Mouse (Mus musculus) embryonic stem cell, embryonic (primary cell): ENCODE results near the gene Akt1.

Source experiments
- CTCF ChIA-PET, 4 experiments: fragments of 300-600 bp in 2 of 4; fragments of 350-600 bp in 2 of 4; sonication (Branson Sonifier 250); formaldehyde crosslinking; loops; one replicate each; lab custom pipeline; 2022; ENCODE audit warnings: inconsistent platforms in 2 of 4; lab: Charles Lee
- POLR2A ChIA-PET, 4 experiments: fragments of 300-600 bp in 2 of 4; fragments of 350-600 bp in 2 of 4; sonication (Branson Sonifier 250); formaldehyde crosslinking; loops; one replicate each; lab custom pipeline; 2022; ENCODE audit warnings: antibody characterized with exemption in 4 of 4, inconsistent platforms in 1 of 4; lab: Charles Lee

The Akt1 gene

DNA sequence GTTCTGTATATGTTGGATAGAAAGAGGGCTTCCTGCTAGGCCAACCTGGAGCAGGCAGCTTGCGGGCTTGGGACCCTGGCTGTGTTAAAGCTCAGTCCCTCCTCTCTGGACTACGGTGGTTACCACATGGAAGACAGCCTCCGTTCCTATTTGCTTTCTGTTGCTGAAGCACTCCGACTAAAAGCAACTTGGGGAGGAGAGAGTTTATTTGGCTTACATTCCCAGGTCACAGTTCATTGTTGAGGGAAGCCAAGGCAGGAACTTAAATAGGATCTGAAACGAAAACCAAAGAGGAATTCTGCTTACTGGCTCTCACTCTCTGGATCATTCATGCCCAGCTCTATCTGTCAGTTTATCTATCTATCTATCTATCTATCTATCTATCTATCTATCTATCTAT lies 43.9 kb downstream of the Akt1 start:
- CTCF ChIA-PET = interaction anchor here in 2 of 4 experiments (1.0 to 3.3 kb wide), 5 partner anchors 13 to 157 kb away, joined by 4 to 16 read pairs (median 4); partner anchors contain the start of gene Akt1 (in 1 of the 2)

DNA sequence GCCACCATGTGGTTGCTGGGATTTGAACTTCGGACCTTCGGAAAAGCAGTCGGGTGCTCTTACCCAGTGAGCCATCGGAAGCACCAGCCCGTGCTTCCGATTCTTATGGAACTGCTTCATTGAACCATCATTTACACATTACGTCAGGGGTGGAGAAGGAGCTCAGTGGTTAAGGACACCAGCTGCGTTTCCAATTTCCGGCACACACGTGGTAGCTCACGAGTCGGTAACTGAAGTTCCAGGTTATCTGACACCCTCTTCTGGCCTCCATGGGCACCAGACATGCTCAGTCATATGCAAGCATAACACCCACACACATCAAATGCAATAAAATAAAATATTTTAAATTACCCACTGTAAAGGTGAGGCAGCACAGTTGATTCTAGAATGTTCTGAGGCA lies 44.7 kb downstream of the Akt1 start:
- POLR2A ChIA-PET = interaction anchor here in 3 of 4 experiments (0.6 to 5.5 kb wide), 26 partner anchors 10 to 943 kb away, joined by 3 to 68 read pairs (median 5); partner anchors contain the start of genes Adssl1 (in 3 of the 3) and Siva1 (in 1 of the 3)
- CTCF ChIA-PET = interaction anchor here (0.6 to 4.1 kb wide), 21 partner anchors 10 to 222 kb away, joined by 3 to 29 read pairs (median 5); partner anchors contain the start of genes Adssl1 (in 1 of the 4) and Siva1 (in 1 of the 4)

More for the DNA sequence above, 43.9 kb downstream of the Akt1 start:
- POLR2A ChIA-PET = interaction anchor here in 2 of 4 experiments (1.0 to 5.5 kb wide), 5 partner anchors 12 to 86 kb away, joined by 4 to 68 read pairs (median 8); partner anchors contain the start of genes Adssl1 (in 1 of the 2) and Siva1 (in 1 of the 2)

DNA sequence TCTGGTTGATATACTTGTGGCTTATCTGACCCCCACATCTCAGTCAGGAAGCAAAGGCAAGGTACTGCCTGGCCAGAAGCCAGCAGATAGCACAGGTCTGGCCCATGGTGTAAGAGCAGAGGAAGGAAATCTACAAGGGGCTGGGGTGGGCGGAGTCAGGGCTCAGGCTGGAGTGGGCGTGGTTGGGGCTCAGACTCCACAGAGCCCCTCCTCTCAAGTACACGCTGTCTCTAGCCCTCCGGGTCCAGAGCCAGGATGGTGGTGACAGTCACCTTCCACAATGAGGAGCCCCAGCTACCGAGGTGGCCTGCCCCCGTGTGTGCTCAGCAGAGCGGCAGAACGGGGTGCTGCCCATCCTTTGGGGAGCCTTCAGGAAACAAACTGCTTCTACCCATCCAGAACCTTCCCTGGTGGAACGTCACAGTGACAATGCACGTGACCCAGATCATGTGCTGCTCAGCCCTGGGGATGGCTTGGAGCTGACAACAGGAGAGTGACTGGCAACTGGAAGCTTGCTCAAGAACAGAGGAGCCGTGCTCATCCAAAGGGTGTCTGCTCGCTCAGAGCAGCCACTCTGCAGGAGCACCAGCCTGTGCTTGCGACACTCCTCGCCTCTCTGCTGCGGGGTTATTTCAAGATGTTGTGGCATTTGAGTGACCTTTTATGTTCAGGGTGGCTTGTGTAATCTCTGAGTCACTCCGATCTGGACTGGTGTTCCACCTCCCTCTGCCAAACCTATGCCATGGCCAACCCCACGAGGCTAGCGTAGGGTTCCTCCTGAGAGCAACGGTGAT lies 45.6 kb downstream of the Akt1 start:
- CTCF ChIA-PET = interaction anchor here (0.5 to 4.1 kb wide), 23 partner anchors 9 to 372 kb away, joined by 3 to 29 read pairs (median 6); partner anchors contain the start of genes Adssl1 (in 1 of the 4), Akt1 (in 1 of the 4), Brf1 (in 1 of the 4) and Cep170b (in 1 of the 4)

DNA sequence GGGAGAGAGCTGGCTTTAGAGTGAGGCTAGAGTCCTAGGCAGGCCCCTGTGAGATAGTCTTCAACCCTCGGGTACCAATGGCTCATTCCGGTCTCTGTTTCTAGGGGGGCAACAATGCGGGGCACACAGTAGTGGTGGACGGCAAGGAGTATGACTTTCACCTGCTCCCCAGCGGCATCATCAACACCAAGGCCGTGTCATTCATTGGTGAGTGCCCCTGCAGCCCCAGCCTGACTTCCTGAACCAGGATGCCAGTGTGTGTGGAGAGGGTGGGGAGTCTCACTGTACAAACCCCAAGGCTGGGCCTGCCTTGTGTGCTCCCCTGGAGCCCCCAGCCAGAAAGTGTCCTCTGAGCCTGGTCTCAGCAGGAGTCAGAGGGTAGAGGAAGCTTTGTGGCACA lies 46.5 kb downstream of the Akt1 start:
- ChIA-PET CTCF (interaction anchor here (0.6 to 4.1 kb wide), 16 partner anchors 8 to 515 kb away, joined by 3 to 29 read pairs (median 6); partner anchors contain the start of genes Adssl1 (in 1 of the 4), Akt1 (in 1 of the 4), Brf1 (in 1 of the 4) and Cep170b (in 1 of the 4)), POLR2A (interaction anchor here in 2 of 4 experiments (0.8 to 5.5 kb wide), 12 partner anchors 8 to 84 kb away, joined by 3 to 68 read pairs (median 9); partner anchors contain the start of genes Adssl1 (in 2 of the 2), Akt1 (in 1 of the 2) and Siva1 (in 1 of the 2))

More for the DNA sequence above, 45.6 kb downstream of the Akt1 start:
- POLR2A ChIA-PET = interaction anchor here in 3 of 4 experiments (0.6 to 5.5 kb wide), 33 partner anchors 9 to 126 kb away, joined by 3 to 68 read pairs (median 4); partner anchors contain the start of genes Adssl1 (in 3 of the 3), Akt1 (in 1 of the 3), Inf2 (in 1 of the 3) and Siva1 (in 1 of the 3)

DNA sequence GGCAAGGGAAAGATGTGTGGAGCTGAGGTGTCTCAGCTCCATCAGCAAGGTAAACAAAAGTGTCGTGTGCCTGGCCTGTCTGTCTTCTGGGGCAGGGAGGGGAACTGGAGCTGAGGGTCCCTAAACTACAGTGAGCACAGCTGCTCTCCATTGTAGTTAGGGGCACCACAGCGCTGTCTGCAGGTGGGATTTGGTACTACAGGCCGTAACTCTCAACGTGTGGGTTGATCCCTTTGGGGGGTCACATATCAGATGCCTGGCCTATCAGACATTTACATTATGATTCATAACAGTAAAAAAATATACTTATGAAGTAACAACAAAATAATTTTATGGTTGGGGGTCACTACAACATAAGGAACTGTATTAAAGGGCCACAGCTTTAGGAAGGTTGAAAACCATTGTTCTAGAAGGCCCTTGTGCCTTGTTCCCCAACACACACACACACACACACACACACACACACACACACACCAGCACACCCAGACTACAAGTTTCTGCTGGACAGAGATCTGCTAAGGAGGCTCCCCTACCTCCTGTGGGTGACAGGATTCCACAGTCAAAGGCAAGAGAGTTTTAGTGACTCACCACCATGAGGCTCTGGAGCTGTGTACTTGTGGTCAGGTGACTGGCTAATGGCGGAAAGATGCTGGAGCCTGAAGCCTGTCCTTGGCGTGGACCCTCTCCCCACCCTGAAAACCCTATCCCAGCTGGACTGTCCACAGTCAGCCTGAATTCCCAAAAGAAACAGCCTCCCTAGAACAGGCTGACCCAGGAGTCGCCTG lies 47.4 kb downstream of the Akt1 start:
- CTCF ChIA-PET = interaction anchor here (0.5 to 5.1 kb wide), 49 partner anchors 8 to 840 kb away, joined by 3 to 33 read pairs (median 4); partner anchors contain the start of genes Akt1 (in 1 of the 4), Kif26a (in 1 of the 4) and Zbtb42 (in 1 of the 4)
- POLR2A ChIA-PET = interaction anchor here in 3 of 4 experiments (0.5 to 5.5 kb wide), 24 partner anchors 8 to 870 kb away, joined by 3 to 68 read pairs (median 4); partner anchors contain the start of genes Siva1 (in 2 of the 3), Adssl1 (in 1 of the 3) and Akt1 (in 1 of the 3)

DNA sequence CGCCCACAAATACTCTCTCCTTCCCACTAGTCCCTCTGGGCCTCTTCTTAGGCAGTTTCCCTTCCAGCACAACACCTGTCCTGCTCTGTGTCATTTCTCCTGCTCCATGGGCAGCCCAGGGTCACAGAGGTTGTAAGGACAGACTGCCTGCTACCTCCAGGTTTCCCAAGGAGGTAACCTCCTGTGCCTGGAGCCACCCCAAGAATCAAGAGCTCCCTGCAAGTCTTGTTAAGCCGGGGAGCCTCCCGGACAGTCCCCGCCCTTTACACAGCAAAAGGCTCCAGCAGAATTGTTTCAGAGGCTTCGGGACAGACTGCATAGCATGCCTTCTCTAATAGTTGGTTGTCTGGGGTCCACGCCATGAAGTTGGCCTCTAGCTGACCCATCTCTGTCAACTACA lies 48.2 kb downstream of the Akt1 start:
- POLR2A ChIA-PET = interaction anchor here in 3 of 4 experiments (0.5 to 2.6 kb wide), 19 partner anchors 8 to 869 kb away, joined by 3 to 8 read pairs (median 5); partner anchors contain the start of genes Siva1 (in 2 of the 3) and Akt1 (in 1 of the 3)

DNA sequence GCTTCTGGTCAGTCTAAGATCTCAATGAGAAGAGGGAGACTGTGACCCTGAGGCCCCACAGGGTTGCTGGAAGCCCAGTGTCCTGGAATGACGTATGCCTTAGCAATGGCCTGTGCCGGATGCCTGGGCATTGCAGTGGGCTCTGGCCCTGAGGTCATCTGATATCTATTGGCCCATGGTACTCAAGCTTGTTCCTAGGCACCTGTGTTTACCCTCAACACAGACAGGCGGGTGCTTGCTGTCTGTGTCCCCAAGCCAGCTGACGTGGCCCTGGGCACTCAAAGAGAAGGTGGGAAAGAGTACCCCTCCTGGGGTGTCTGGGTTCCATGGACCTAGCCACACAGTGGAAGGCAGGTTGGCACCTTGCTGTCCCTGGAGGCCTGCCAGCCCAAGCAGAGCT lies 49.0 kb downstream of the Akt1 start:
- ChIA-PET CTCF (interaction anchor here in 3 of 4 experiments (0.7 to 5.1 kb wide), 11 partner anchors 8 to 74 kb away, joined by 3 to 42 read pairs (median 5); partner anchors contain the start of gene Siva1 (in 2 of the 3)), POLR2A (interaction anchor here in 1 of 4 experiments (2.1 to 2.6 kb wide), 2 partner anchors 17 to 68 kb away, joined by 6 to 8 read pairs; no protein-coding TSS in a partner anchor)

More for the DNA sequence above, 48.2 kb downstream of the Akt1 start:
- CTCF ChIA-PET = interaction anchor here (0.5 to 5.1 kb wide), 47 partner anchors 8 to 668 kb away, joined by 3 to 33 read pairs (median 4); partner anchors contain the start of genes Akt1 (in 1 of the 4), Kif26a (in 1 of the 4), Siva1 (in 1 of the 4) and Zbtb42 (in 1 of the 4)

DNA sequence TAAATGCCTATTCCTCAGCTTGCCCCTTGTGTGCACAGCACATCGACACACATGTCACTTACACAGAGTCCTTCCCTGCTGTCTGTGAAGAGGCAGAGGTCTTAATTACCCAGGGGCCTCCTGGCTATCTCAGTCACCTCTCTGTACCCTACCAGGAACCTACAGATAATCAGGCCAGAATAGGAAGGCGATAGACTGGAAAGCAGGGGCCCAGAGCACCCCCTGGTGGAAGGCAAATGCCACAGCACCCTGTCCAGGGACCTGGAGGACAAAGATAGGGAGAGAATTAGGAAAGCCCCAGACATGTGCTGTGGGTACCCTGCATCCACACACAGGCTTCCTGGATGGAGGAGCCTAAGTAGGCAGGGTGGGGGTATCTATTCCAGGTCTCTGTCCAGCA lies 50.9 kb downstream of the Akt1 start:
- POLR2A ChIA-PET = interaction anchor here in 2 of 4 experiments (0.9 to 2.9 kb wide), 9 partner anchors 10 to 83 kb away, joined by 3 to 12 read pairs (median 5); no protein-coding TSS in a partner anchor
- CTCF ChIA-PET = interaction anchor here (0.5 to 5.1 kb wide), 22 partner anchors 8 to 124 kb away, joined by 3 to 42 read pairs (median 4); partner anchors contain the start of genes Inf2 (in 1 of the 4) and Tmem179 (in 1 of the 4)

DNA sequence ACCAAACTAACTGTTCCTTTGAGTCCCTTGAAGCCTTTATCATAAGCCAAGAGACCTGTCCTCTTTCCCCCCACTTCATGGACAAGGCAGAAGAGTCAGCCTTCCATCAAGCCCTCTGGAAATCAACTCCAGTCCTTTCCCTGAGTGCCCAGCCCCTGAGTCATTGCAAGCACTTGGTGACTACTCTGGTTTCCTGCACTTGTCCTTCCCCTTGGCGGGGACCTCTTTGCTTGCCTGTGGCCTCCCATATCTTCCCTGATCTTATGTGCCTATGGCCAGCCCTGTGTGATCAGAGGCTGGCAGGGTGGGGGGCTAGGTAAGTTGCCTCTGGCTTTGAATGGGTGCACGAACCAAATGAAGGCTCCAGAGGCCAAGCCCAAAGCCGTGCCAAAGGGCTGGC lies 52.8 kb downstream of the Akt1 start:
- CTCF ChIA-PET = interaction anchor here in 3 of 4 experiments (1.1 to 6.0 kb wide), 5 partner anchors 13 to 70 kb away, joined by 3 to 67 read pairs (median 17); no protein-coding TSS in a partner anchor
- POLR2A ChIA-PET = interaction anchor here in 2 of 4 experiments (1.6 to 2.9 kb wide), 2 partner anchors 70 kb away, joined by 6 to 9 read pairs; no protein-coding TSS in a partner anchor

DNA sequence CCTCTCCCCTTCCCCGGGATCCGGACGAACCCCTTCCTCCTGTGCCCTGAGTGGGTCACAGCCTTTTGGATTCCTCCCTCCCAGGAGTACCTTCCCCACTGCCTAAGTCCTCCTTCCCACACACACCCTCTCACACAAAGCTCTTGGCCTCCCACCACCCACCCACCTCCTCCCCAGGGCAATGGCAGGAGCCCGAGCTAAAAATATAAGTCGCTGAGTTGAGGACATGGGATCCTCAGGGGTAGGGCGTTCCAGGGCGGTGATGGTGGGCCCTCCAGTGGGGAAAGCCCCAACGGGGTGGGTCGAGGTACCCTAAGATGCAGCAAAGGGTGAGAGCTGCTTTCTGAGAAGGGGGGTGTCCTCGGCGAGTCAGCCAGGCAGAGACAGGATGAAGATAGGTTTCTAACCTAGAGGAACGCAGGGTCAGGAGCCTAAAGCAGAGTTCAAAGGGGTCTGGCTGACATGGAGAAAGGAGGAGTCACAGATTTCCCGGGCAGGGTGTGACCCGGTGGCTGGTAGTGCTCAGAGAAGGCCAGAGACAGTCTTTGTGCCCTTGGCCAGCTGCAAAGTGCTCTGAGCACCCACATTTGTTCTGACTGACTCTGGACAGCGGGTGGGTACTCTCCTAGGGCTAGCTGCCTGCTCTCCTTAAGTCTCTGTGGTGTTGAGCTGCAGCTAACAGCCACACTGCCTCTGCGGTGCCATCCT lies 54.2 kb downstream of the Akt1 start:
- POLR2A ChIA-PET = interaction anchor here (0.7 to 4.8 kb wide), 30 partner anchors 9 to 458 kb away, joined by 3 to 68 read pairs (median 4); partner anchors contain the start of genes Siva1 (in 3 of the 4) and Inf2 (in 1 of the 4)
- CTCF ChIA-PET = interaction anchor here (0.5 to 6.0 kb wide), 28 partner anchors 9 to 516 kb away, joined by 3 to 67 read pairs (median 4); partner anchors contain the start of genes Akt1 (in 1 of the 4), Cdca4 (in 1 of the 4), Kif26a (in 1 of the 4) and Siva1 (in 1 of the 4)

DNA sequence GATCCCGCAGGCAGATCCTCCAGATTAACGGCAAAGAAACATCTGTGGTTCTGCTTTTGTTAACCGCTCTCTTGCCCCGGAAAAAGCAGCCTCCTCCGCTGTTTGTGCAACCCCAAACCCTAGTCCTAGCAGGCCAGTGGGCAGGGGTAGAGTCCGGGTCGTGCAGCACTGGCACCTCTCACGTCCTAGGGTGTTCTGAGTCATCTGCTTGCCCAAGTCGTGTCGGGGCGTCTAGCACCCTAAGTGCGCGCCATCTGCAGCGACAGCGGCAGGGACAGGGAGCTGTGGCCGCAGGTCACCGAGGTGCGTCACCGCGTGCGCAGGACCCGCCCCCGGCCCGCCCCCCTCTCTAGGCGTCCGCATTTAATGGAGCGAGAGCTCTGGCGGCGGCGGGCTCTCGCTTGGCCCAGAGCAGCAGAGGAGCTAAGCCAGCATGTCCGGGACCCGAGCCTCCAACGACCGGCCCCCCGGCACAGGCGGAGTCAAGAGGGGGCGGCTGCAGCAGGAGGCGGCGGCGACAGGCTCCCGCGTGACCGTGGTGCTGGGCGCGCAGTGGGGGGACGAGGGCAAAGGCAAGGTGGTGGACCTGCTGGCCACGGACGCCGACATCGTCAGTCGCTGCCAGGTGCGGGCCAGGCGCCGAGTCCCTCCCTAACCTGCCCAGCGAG lies 54.9 kb downstream of the Akt1 start, which contains the start of gene Adssl1:
Gene Adssl1, plus strand, starts transcription at position 360 of the 668 bp plus-strand sequence.
- CTCF ChIA-PET = interaction anchor here (0.5 to 6.0 kb wide), 25 partner anchors 10 to 515 kb away, joined by 3 to 67 read pairs (median 5); partner anchors contain the start of genes Akt1 (in 1 of the 4), Cdca4 (in 1 of the 4), Kif26a (in 1 of the 4) and Siva1 (in 1 of the 4)
- POLR2A ChIA-PET = interaction anchor here (0.6 to 4.8 kb wide), 31 partner anchors 9 to 457 kb away, joined by 3 to 68 read pairs (median 4); partner anchors contain the start of genes Siva1 (in 3 of the 4) and Inf2 (in 1 of the 4)

DNA sequence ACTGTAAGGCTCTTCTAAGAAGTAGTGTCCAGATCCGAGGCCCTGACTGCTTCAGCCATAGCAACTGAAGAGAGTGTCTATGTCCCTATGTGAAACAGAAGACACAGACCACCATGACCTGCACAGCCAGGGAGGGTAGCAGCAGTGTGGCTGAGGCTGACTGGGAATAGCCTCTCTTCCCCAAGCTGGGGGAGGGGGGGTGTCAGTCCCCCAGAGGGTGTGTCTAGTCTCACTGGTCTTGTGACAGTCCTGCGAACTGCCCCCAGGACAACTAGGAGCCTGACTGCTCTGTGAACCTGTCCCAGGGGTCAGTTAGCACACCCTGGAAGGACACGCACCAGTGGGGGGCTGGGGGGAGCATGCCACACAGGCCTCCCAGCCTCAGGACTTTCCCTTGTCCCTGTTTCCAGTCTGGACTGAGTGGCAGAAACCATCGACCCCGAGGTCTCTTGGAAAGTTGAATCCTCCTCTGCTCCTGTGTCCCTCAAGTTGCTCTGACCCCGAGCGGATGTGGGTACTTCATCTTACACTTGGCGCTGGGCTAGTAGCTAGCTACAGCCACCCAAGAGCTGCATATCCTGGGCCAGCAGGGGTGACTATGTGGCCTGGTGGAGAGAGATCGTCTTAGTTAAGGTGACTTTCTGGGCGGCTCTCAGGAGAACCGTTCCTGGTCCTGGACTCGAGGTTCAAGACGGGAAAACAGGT lies 55.6 kb downstream of the Akt1 start:
- ChIA-PET POLR2A (interaction anchor here (0.6 to 4.8 kb wide), 22 partner anchors 10 to 304 kb away, joined by 3 to 68 read pairs (median 7); partner anchors contain the start of genes Inf2 (in 1 of the 4) and Siva1 (in 1 of the 4)), CTCF (interaction anchor here (0.9 to 6.0 kb wide), 16 partner anchors 8 to 474 kb away, joined by 3 to 67 read pairs (median 14); partner anchors contain the start of gene Kif26a (in 1 of the 4))

DNA sequence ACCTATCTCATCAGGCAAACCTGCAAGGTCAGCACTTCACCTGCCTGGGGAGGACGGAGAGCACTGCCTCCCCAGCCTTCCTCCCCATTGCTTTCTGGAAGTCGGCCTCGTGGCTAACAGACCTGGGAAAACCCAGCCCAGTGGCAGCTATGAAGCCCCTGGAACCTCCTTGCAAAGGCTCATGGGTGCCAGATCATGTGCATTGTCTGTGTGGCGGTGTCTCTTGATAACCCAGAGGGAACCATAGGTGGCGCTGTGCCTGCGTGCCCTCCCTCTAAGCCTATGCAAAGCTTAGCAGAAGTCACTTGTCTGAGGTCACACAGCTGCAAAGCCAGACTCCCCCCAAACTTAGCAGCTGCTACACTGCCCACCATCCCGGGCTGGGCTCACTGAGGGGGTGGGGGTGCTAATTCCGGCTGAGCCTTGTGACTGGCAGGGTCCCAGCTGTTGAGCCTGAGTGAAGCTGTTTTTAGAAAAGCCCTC lies 56.7 kb downstream of the Akt1 start:
- CTCF ChIA-PET = interaction anchor here (0.5 to 6.0 kb wide), 70 partner anchors 9 to 1817 kb away, joined by 3 to 67 read pairs (median 4); partner anchors contain the start of genes Akt1 (in 1 of the 4), Brf1 (in 1 of the 4), Cdca4 (in 1 of the 4) and Inf2 (in 1 of the 4)
- POLR2A ChIA-PET = interaction anchor here (0.5 to 4.8 kb wide), 25 partner anchors 9 to 843 kb away, joined by 3 to 68 read pairs (median 4); partner anchors contain the start of gene Siva1 (in 2 of the 4)
